Comparison of ENCODE assay signal across 29 mouse cellular contexts in the genomic region with DNA sequence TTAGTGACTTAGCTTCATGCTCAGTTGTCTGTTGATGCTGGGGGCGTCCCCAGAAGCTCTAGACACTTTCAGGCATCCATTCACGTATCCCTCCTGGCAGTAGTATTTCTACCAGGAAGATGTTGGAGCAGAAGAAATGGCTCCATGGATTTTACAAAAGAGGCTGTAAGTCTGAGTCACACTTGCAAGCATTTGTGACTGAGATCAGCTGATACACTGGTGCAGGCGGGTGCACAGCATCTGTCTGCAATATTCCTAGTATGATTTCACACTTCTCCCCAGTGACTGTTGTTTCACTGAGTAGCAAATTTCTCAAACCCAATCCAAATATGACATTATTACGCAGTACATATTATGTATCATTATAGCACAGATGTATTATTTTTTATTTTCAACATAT.
DNase-seq lines count a peak whose midpoint lies in the region; ATAC-seq lines count a peak whose summit lies in the region.
"Had no signal": no experiment of that assay in that cellular context is flagged by ENCODE, and none has a peak within 500 bp of the region (broad histone marks: within the 10 kb centered on the region; RNA-seq: fewer than 3 reads in every experiment).

No protein-coding gene starts in this region.

- peak; percentile 9 for DNase-seq in layer of hippocampus, adult 11-12 months (ENCODE audit: low spot score)
- DNase-seq in layer of hippocampus, adult 9-10 months (ENCODE audit: low spot score), result no peak
- DNase-seq in right cerebral cortex, adult 18-20 months, result peak; percentile 40
- DNase-seq in right cerebral cortex, postnatal 4 days, result no peak
- peak; percentile 9 to 14 for DNase-seq in layer of hippocampus, postnatal 36 days
- DNase-seq in gastrocnemius, adult 8-10 months (ENCODE audit: low spot score in 2 of 2), result no peak
- DNase-seq: adrenal gland, postnatal 25 days; B cell, adult 2 months; cerebellum, adult 8-10 months; cerebellum, postnatal 25 days; gastrocnemius, postnatal 14 days; kidney, adult 11 months; kidney, postnatal 14 days; liver; lung, adult 2 months; lung, postnatal 10 days; thymus, postnatal 14 days had no signal

- WGBS in hindbrain, embryonic 16.5 days, result 78% methylated on average over 4 of the region's 4 CpGs

- H3K4me1 ChIP-seq in hindbrain, embryonic 16.5 days (ENCODE audit: control insufficient read depth, insufficient read depth, low read depth, low read length), result no peaks in the 10 kb centered on the region
- H3K4me1 ChIP-seq: embryonic facial prominence, embryonic 10.5 days; embryonic facial prominence, embryonic 15.5 days; stomach, embryonic 15.5 days had no signal

- no peak overlapping the region for H3K4me2 ChIP-seq in hindbrain, embryonic 16.5 days (ENCODE audit: low read length)
- H3K4me2 ChIP-seq: embryonic facial prominence, embryonic 15.5 days; forebrain, embryonic 12.5 days; heart, embryonic 11.5 days; hindbrain, embryonic 14.5 days; midbrain, embryonic 13.5 days; stomach, embryonic 15.5 days had no signal

- no peaks in the 10 kb centered on the region for H3K9me3 ChIP-seq in hindbrain, embryonic 16.5 days (ENCODE audit: control insufficient read depth, low read length)
- H3K9me3 ChIP-seq: embryonic facial prominence, embryonic 10.5 days; embryonic facial prominence, embryonic 15.5 days; forebrain, embryonic 12.5 days; midbrain, embryonic 13.5 days; stomach, embryonic 15.5 days had no signal

- H3K36me3 ChIP-seq in hindbrain, embryonic 16.5 days (ENCODE audit: control insufficient read depth, insufficient read depth, low read length), result no peaks in the 10 kb centered on the region
- H3K36me3 ChIP-seq: embryonic facial prominence, embryonic 10.5 days; embryonic facial prominence, embryonic 15.5 days; forebrain, embryonic 12.5 days; midbrain, embryonic 13.5 days; stomach, embryonic 15.5 days had no signal

- H3K4me3 ChIP-seq in hindbrain, embryonic 16.5 days (ENCODE audit: low read length), result no peak overlapping the region
- H3K4me3 ChIP-seq: embryonic facial prominence, embryonic 10.5 days; embryonic facial prominence, embryonic 15.5 days; forebrain, embryonic 12.5 days; left cerebral cortex, adult 2 months; midbrain, embryonic 13.5 days; stomach, embryonic 15.5 days had no signal

- no peak overlapping the region for H3K27ac ChIP-seq in hindbrain, embryonic 16.5 days (ENCODE audit: low read depth, low read length)
- H3K27ac ChIP-seq: embryonic facial prominence, embryonic 10.5 days; embryonic facial prominence, embryonic 15.5 days; forebrain, embryonic 12.5 days; hindbrain, embryonic 14.5 days; left cerebral cortex, adult 2 months; liver, embryonic 14.5 days; macrophage; midbrain, embryonic 13.5 days; stomach, embryonic 15.5 days had no signal

- H3K9ac ChIP-seq in hindbrain, embryonic 16.5 days (ENCODE audit: low read depth, low read length), result no peak overlapping the region
- H3K9ac ChIP-seq: embryonic facial prominence, embryonic 15.5 days; forebrain, embryonic 12.5 days; hindbrain, embryonic 14.5 days; liver, embryonic 14.5 days; midbrain, embryonic 13.5 days; stomach, embryonic 15.5 days had no signal

- ATAC-seq in hindbrain, embryonic 16.5 days, result no peak
- ATAC-seq: inflammation-experienced regulatory T-cells, adult 6 months; midbrain, embryonic 13.5 days had no signal

- no peaks in the 10 kb centered on the region for H3K27me3 ChIP-seq in hindbrain, embryonic 16.5 days (replicated peaks; ENCODE audit: control insufficient read depth, insufficient read depth, low read length)
- H3K27me3 ChIP-seq: embryonic facial prominence, embryonic 15.5 days; forebrain, embryonic 12.5 days; midbrain, embryonic 13.5 days; stomach, embryonic 15.5 days had no signal

Comparison
In these comparisons a context has a peak if more than half of its experiments do, and no peak if none do; other contexts are left out.
1. DNase-seq: peak in layer of hippocampus, adult 11-12 months (single experiment), right cerebral cortex, adult 18-20 months (single experiment) and layer of hippocampus, postnatal 36 days (2 of 2); none in layer of hippocampus, adult 9-10 months (single experiment), right cerebral cortex, postnatal 4 days (single experiment) and gastrocnemius, adult 8-10 months (0 of 2).